Mouse (Mus musculus): ENCODE data around the gene Gse1.

The Gse1 gene

DNA sequence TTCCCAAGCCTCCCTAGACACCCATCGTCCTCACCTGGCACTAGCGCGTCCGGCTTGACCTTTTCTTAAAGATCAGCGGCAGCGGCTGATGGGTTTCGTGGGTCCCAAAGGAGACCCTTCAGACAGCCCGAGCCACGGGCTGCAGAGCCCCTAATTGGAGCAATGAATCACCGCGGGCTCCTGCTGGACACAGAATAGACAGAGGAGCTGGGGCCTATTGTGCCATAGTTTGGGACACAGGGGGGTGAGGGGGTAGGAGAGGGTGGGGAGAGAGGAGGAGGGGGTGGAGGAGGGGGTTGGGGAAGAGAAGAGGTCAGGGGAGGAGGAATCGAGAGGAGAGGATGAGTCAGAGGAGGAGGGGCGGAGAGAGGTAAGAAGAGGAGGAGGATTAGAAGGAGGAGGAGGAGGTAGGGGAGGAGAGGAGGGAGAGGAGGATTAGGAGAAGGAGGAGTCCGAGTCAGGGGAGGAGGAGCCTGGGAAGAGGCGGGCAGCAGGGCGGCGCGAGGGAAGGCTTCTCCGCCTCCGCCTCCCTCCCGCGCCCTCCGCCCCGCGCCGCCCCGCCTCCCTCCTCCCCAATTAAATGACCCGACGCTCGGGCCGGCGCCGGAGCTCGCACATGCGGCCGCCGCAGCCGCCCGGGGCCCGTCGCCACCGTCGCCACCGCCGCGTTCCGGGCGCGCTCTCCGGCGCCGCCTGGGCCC lies at the start of gene Gse1:
Gene Gse1 (plus strand): TSS at position 566 of the 701 bp plus-strand sequence.
- CTCF ChIA-PET: no interaction called here

GRCm38 (mm10) chr8:120179027-120179431 lies 49.2 kb upstream of the Gse1 start:
- CTCF ChIA-PET: interaction anchor here (0.7 kb wide), 1 partner anchor 310 kb away, joined by 3 read pairs; no protein-coding TSS in a partner anchor

DNA sequence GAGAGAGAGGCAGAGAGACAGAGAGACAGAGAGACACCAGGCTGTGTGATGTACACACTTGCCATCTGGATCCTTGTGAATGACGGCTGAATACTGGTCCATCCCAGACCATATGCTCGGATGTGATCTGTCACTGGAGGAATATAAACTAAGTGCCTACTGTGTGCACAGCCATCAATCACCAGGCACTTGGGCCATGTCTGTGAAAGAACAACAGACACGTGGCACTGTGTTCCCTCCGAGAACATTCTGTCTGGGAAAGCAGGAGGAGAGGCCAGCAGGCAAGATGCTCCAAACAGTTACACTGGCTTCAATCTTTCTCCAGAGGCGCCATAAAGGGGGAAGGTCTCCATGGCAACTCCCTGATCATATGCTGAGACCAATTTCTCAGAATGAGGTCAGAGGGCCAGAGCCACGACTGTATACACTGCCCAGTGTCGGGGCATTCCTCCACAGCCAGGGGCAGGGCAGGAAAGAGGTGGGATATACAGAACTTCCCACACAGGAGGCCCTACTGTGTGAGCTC lies 47.7 kb upstream of the Gse1 start:
- CTCF ChIA-PET: no interaction called here

DNA sequence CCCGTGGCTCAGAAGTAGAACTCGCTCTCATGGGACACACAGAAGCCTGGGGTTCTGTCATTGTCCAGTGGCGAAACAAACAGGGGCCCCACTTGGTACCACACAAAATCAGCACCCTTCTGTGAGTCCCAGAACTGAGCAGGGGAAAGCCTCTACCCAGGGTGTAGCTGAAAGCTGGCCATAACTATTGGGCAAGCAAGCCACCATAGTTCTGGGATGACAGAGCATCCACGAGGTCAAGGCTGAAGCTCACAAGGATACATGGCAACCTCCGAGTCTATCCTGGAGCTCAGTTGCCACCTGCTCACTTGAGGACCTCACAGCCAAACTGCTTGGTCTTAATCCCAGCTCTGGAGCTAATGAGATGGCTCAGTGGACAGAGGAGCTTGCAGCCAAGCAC lies 47.0 kb upstream of the Gse1 start:
- CTCF ChIA-PET: no interaction called here

DNA sequence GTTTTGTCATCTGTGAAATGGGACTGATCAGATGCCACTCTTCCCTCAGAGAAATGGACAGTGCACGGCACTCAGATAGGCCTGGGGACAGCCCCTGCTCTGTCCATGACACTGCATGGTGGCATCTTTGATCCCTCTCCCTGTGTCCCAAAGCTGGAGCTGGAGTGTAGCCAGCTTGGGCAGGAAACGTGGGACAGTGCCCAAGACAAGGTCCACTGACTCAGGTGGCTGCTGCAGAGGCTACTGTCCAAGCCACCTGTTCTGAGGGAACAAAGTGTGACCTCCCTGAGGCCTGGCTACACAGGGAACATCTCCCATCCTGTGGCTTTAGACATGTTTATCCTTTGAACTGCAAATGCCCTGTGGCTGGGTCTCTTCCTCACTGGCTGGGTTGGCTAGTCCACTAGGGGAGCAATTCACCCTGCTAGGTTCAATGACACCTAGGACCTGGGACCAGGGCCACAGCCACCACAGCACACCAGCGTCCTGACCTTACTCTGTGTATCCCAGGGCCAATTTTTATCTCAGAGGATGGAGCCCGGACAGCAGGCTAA lies 46.3 kb upstream of the Gse1 start:
- CTCF ChIA-PET: no interaction called here

DNA sequence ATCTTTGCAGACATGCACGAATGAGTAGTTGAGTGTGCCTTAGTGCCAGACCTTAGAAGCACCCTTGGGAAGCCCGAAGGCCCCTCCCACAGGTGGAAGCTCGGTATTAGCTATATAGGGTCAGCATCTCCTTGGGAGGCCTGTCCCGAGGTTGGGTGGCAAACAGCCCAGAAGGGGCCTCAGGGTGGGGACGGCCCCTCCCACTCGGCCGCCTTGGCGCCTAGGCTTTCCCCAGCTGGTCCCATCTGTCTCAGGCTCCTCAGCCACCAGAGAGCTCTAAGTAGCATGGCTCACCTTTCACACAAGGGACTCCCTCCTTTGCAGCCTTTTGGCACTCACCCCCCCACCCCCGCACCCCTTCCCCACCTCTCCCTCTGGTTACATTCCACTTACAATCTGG lies 43.9 kb upstream of the Gse1 start:
- CTCF ChIA-PET: no interaction called here

DNA sequence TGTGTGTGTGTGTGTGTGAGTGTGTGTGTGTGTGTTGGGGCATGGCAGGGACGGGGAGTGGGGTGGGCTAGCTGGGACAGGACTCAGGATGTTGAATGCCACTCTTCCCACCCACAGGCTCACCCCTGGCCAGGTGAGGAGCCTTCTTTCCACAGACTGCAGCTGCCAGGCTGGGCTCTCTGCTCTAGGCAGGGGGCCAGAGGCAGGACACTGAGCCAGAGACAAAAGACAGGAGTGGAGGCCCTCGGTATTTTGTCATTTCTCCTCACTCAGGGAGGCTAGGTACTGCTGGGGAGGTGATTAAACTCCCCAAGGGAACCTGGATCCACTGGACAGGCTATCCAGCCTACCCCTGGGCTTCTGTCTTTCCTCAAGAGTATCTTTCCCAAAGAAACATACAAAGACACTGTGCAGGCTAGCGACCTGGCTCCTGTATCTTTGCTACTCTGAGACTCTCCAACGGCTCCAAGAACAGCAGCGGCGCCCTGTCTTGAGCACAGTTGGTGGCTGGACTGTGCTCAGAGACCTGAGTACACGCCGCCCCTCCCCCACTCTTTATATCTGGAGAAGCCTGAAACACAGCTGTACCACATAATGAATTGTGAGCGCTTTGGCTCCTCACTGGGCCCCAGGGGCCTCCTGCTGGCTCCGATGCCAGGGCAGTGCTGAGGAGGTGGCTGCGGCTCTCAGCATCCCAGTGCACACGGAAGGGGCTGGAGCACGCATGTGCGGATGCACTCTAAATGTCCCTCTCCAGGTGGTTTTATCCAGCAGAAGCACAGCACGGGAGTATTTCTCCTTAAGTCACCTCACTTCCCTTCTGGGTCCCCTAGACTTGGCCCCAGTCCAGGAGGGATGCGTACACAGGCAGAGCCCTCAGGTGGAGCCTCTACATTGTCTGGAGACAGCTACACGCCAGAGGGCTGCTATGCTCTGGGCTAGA lies 43.1 kb upstream of the Gse1 start:
- CTCF ChIA-PET: no interaction called here

- CTCF ChIA-PET: interaction anchor here (0.7 kb wide), 1 partner anchor 1664 kb away, joined by 3 read pairs; no protein-coding TSS in a partner anchor
These were observed 41.8 kb upstream of the Gse1 start for GRCm38 (mm10) chr8:120186454-120186853.

GRCm38 (mm10) chr8:120188510-120188909 lies 39.7 kb upstream of the Gse1 start:
- CTCF ChIA-PET: no interaction called here

DNA sequence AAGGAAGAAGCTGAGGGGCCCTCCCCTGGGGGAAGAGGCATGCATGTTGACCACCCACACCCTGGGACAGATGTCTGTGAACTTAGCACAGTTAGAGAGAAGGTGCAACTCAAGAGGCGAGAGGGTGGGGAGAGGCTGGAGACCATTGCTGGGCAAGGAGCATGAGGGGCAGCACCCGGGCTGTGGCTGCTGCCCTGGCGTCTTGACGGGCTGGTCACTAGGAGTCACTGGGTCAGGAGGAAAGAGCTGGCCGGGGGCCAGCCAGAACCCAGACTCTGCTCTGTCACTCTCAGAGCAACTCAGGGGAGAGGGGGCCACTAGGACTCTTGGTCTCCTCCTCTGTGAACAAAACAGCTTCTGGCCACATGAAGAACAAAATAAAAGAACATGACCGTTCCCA lies 38.8 kb upstream of the Gse1 start:
- CTCF ChIA-PET: no interaction called here

- CTCF ChIA-PET: no interaction called here
These were observed 38.0 kb upstream of the Gse1 start for GRCm38 (mm10) chr8:120190107-120190809.

- CTCF ChIA-PET: no interaction called here
These were observed 37.3 kb upstream of the Gse1 start for GRCm38 (mm10) chr8:120190810-120191413.

DNA sequence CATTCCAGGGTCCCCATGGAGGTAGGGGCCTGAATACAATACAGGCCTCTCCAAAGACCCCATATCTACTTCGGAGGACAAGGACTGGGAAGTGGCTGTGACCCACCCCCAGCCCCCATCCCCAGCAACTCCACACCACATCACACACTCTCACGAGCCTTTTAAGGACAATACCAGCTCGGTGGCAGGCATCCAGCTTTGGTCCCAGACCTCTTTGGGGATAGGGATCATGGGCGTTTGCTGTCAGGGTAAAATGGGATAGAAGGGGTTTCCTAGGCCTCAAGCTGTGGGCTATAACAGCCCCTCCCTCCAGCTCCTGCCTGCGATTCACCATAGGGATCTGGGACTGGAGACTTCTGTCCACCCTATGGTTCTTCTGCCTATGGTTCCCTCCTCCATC lies 36.6 kb upstream of the Gse1 start:
- CTCF ChIA-PET: no interaction called here

DNA sequence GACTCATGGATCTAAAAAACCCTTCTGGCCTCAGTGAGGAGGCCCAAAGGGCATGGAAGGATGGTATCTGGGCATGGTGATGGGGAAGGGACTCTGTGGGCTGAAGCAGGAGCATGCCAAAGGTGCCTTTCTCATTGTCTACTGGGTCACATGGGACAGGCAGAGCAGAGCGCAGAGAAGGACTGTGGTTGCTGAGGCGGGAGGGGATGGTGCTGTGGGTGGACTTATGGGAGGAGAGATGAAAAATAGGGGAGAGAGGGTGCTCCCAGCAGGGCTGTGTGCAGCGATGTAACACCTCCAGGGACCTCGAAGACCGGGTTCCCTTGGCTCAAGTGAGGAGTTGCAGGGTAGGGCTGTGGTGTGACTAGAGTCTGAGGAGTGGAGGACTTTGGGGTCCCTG lies 36.1 kb upstream of the Gse1 start:
- CTCF ChIA-PET: no interaction called here

DNA sequence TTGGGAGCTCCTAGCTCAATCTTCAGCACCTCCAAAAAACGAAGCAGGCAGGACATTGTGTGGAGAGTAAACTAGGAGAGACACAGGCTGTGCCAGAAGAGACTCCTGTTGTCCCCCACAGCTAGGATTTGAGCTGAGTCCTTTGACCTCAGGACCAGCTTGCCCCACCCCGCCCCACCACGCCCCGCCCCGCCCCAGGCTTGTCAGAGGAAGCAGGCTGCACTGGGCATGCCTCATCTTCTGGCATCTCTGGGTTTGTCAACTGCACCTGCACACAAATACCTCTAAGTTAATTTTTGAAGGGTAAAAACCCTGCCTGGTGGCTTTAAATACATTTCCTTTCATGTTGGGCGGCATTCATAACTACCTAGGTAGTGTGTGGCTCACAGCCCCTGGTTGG lies 26.9 kb upstream of the Gse1 start:
- CTCF ChIA-PET: no interaction called here

- CTCF ChIA-PET: no interaction called here
These were observed 25.7 kb upstream of the Gse1 start for GRCm38 (mm10) chr8:120202546-120202945.

- CTCF ChIA-PET: interaction anchor here (0.6 kb wide), 1 partner anchor 1595 kb away, joined by 3 read pairs; no protein-coding TSS in a partner anchor
These were observed 23.4 kb upstream of the Gse1 start for GRCm38 (mm10) chr8:120204736-120205360.

GRCm38 (mm10) chr8:120205916-120206315 lies 22.3 kb upstream of the Gse1 start:
- CTCF ChIA-PET: no interaction called here

GRCm38 (mm10) chr8:120207364-120207763 lies 20.9 kb upstream of the Gse1 start:
- CTCF ChIA-PET: no interaction called here

GRCm38 (mm10) chr8:120208113-120208512 lies 20.1 kb upstream of the Gse1 start:
- CTCF ChIA-PET: no interaction called here

GRCm38 (mm10) chr8:120211345-120211744 lies 16.9 kb upstream of the Gse1 start:
- CTCF ChIA-PET: no interaction called here
